Mouse (Mus musculus) limb, embryonic 10.5 days (tissue): ENCODE data around the gene Notch4. TPM values are rescaled to one million over a fixed set of nuclear protein-coding genes. Genes with fewer than 3 reads are reported as not detected.

Experiments
- DNase-seq: peaks from one replicate; pipeline ENCODE4 v3.0.0-alpha.2; 2017; ENCODE audit warnings: low spot score
- H3K27ac ChIP-seq: fragments of 300-500 bp; sonication (generic); 2 replicates; pipeline ENCODE4 v1.5.1; 2016; ENCODE audit warnings: mild to moderate bottlenecking
- H3K27me3 ChIP-seq: fragments of 300-500 bp; sonication (generic); 2 replicates; pipeline ENCODE4 v1.6.1; 2016; ENCODE audit warnings: low read depth, mild to moderate bottlenecking; ENCODE audit not compliant: poor library complexity, severe bottlenecking
- H3K36me3 ChIP-seq: fragments of 300-500 bp; sonication (generic); 2 replicates; pipeline ENCODE4 v1.6.1; 2016; ENCODE audit warnings: mild to moderate bottlenecking, moderate library complexity
- H3K4me1 ChIP-seq: fragments of 300-500 bp; sonication (generic); 2 replicates; pipeline ENCODE4 v1.6.1; 2016
- H3K4me3 ChIP-seq: fragments of 300-500 bp; sonication (generic); 2 replicates; pipeline ENCODE4 v1.5.1; 2016; ENCODE audit warnings: mild to moderate bottlenecking, moderate library complexity
- H3K9me3 ChIP-seq: fragments of 300-500 bp; sonication (generic); replicated peaks from 2 replicates; pipeline ENCODE4 v1.6.1; 2016; ENCODE audit warnings: mild to moderate bottlenecking
- WGBS: fragments of 180-500 bp; shearing (Covaris S2); methylation state at CpG from one replicate; pipeline ENCODE4 v1.1.7; 2016; 5-methylcytosine and 5-hydroxymethylcytosine counted together
- polyA plus RNA-seq: library from polyadenylated mRNA; unstranded; fragments of >200 nt; fragmentation: Nextera tagmentation; extraction: Ambion mirVana; gene quantifications from 2 replicates; pipeline ENCODE4 v1.2.1, GENCODE M21; 2016

Gene Notch4
- polyA plus RNA-seq, 1 experiment from 2014 or later, result 8.2 TPM

- WGBS, result 77% methylated on average over 2 of the region's 2 CpGs
- Histone ChIP-seq H3K4me1 (peaks cover 29% of the 10 kb centered on the region), H3K36me3 (no peaks in the 10 kb centered on the region), H3K27ac (no peak overlapping the region), H3K9me3 (no peaks in the 10 kb centered on the region), H3K27me3 (peaks cover 38% of the 10 kb centered on the region), H3K4me3 (no peak overlapping the region)
- no peak for DNase-seq
Observed at GRCm38 (mm10) chr17:34635671-34636070, 71.6 kb downstream of the Notch4 start.

- WGBS, result 78% methylated on average over 3 of the region's 3 CpGs
Observed at GRCm38 (mm10) chr17:34637459-34637858, 73.4 kb downstream of the Notch4 start.

More at GRCm38 (mm10) chr17:34637459-34637858, 73.4 kb downstream of the Notch4 start:
- Histone ChIP-seq H3K4me3 (no peak overlapping the region), H3K27me3 (peaks cover 20% of the 10 kb centered on the region), H3K27ac (no peak overlapping the region; the same call in 1 of the 2 replicates), H3K9me3 (no peaks in the 10 kb centered on the region), H3K4me1 (peaks cover 21% of the 10 kb centered on the region), H3K36me3 (no peaks in the 10 kb centered on the region)
- DNase-seq, result no peak

Other genes with a start within 250 kb of the Notch4 start
- gene H2-Eb2, start 238.6 kb upstream of the Notch4 start, polyA plus RNA-seq, result not detected in 2 replicates
- not detected in 2 replicates for gene Btnl2, start 209.4 kb upstream of the Notch4 start, polyA plus RNA-seq
- gene Btnl1, start 187.1 kb upstream of the Notch4 start, polyA plus RNA-seq, result not detected in 2 replicates
- gene BC051142, start 165.4 kb upstream of the Notch4 start, polyA plus RNA-seq, result 0.53 and 1.3 TPM in 2 replicates
- gene Btnl4, start 87.0 kb upstream of the Notch4 start, polyA plus RNA-seq, result not detected in 2 replicates
- not detected in 2 replicates for gene Btnl6, start 46.9 kb upstream of the Notch4 start, polyA plus RNA-seq
- 4.8 and 10.5 TPM in 2 replicates for gene Gpsm3, start 25.5 kb downstream of the Notch4 start, polyA plus RNA-seq
- gene Pbx2, start 27.0 kb downstream of the Notch4 start, polyA plus RNA-seq, result 19.9 and 22.5 TPM in 2 replicates
- gene Ager, start 33.6 kb downstream of the Notch4 start, polyA plus RNA-seq, result 2.6 and 3.6 TPM in 2 replicates
- gene Rnf5, start 39.4 kb downstream of the Notch4 start, polyA plus RNA-seq, result 149 and 162 TPM in 2 replicates
- gene Agpat1, start 40.0 kb downstream of the Notch4 start, polyA plus RNA-seq, result 51.0 and 55.6 TPM in 2 replicates
- gene Egfl8, start 51.7 kb downstream of the Notch4 start, polyA plus RNA-seq, result 1.9 and 2.2 TPM in 2 replicates
- gene Ppt2, start 64.2 kb downstream of the Notch4 start, polyA plus RNA-seq, result 21.0 and 21.6 TPM in 2 replicates
- gene Prrt1, start 65.3 kb downstream of the Notch4 start, polyA plus RNA-seq, result 0.08 TPM in 1 of 2 replicates, not detected in the other
- gene Fkbpl, start 80.5 kb downstream of the Notch4 start, polyA plus RNA-seq, result 17.9 and 18.9 TPM in 2 replicates
- gene Atf6b, start 82.9 kb downstream of the Notch4 start, polyA plus RNA-seq, result 101 TPM in 2 replicates
- gene Tnxb, start 106.3 kb downstream of the Notch4 start, polyA plus RNA-seq, result not detected in 2 replicates
- not detected in 2 replicates for gene C4b, start 179.6 kb downstream of the Notch4 start, polyA plus RNA-seq
- not detected in 2 replicates for gene Cyp21a1, start 240.3 kb downstream of the Notch4 start, polyA plus RNA-seq